Mouse (Mus musculus) ovary, postnatal 14 days (tissue): ENCODE results near the gene Elavl3.
"Not testable (repeated sequence)": the region's sequence is repeated elsewhere in the genome, so short reads cannot be mapped to it uniquely, and the experiment has no call there.

ENCODE experiments used
- DNase-seq: peaks from one replicate; pipeline ENCODE4 v3.0.0; 2022; ENCODE audit warnings: low spot score

The Elavl3 gene

DNA sequence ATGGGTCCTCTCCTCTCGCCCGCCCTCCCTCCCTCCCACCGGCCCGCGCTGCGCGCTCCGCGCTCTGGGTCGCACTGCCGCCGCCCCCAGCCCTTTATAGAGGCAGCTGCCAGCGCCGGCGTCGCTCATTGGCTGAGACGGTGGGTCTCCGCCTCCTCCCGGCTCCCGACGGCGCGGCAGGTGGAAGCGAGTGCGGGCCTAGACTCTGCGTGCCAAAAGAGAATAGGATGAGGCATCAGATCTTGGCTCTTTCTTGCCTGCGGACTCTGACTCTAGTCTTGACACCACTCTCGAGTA is at the start of gene Elavl3:
Gene Elavl3 (minus strand): TSS at position 66 of the 297 bp plus-strand sequence.
- DNase-seq = no peak

DNA sequence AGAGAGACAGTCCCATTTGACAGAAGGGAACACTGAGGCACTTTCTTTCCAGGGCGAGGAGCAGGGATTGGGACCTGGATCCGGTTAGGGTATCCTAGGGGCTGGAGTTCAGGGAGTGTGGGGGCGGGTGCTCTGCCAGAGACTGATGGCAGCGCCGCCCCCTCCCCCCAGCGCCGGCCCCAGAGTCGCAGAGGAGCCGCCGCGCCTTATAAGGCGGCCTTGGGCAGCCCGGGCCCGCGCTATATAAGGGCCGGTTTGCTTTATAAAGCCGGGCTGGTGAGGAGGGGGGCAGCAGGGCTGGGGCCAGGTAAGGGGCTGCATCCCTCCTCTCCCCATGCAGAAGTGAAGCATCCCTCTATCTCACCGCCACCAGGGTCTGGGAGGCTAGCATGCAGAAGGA is 48.1 kb upstream of the Elavl3 start:
- DNase-seq = no peak

DNA sequence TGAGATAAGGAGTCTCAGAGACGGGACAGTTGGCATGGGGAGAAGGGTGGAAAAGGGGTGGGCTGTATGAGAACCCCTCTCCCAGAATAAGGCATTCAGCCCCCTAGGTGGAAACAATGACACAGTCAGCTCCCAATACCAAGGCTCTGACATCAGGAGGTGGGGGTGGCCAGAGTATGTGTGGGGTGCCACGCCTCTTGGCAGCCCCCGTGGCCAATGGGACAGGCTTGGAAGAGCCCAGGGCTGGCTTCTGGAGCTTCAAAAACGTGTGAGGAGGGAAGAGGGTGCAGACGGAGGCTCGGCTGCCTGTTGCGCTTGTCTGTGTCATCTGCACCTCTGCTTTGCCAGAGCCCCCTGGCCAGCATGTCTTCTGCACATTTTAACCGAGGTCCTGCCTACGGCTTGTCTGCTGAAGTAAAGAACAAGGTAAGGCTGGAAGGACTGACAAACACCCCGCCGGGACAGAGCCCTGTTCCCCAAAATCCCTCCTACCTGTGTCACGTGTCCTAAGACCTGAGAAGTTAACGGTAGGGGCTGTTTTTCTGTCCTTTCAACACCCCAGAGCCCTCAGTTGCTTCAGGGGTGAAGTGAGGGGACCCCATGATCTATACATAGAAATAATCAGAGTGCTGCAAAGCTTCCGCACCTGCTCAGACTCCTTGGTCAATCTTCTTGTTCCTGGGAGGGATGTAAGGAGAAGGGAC is 47.3 kb upstream of the Elavl3 start, which contains the start of gene Cnn1:
Gene Cnn1 (plus strand): TSS at position 224 of the 704 bp plus-strand sequence.
- DNase-seq = no peak

DNA sequence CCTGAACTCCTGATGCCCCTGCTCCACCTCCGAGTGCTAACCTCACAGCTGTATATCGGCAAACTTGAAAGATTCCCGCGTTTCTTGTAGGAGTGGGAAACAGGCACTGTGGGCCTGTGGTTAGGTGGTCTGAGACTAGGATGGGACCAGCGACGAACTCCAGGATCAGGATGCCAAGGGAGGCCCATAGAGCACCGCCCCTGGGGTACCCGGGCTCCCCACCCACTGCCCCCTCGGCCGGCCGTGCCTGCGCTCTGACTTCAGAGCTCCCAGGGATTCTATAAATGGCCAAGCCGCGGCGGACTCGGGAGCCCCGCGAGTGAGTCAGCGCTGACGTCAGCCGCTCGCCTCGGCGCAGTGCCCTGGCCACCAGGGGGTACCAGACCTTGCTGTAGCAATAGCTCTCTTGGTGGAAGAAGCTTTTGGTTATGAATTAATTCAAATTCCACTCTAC is 44.1 kb upstream of the Elavl3 start:
- DNase-seq = peak; percentile 68

DNA sequence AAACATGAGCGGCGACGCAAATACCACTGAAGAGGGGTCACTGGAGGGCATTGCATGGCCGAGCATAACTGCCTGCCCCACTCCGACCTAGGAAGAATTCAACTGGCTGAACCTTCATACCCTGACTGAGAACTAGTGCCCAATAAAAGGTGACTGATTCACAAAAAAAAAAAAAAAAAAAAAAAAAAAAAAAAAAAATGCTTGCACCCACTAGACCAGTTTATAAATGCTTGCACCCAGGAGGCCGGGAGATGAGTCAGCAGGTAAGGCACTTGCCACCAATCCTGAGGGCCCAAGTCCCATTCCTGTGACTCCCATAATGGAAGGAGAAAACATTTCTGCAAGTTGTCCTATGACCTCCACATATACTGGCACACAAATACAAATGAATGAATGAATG is 40.9 kb upstream of the Elavl3 start:
- DNase-seq = no peak

DNA sequence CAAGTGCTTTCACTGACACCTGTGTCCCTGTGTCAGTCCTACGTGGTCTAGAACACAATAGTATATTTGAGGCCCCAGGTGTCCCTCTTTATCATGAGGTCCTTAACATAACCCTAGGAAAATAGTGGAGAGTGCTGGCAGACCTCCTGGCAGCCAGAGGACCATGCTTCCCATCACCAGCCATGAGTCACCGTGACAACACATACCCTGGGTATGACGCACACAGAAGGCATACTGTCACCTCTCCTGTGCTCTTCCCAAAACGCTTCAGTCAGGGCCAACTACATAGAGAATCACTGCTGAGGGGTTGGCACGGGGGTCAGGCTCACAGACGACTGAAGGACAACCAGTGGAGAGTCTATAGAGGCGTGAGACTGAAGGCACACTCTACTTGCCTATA is 38.2 kb upstream of the Elavl3 start:
- DNase-seq = no peak

DNA sequence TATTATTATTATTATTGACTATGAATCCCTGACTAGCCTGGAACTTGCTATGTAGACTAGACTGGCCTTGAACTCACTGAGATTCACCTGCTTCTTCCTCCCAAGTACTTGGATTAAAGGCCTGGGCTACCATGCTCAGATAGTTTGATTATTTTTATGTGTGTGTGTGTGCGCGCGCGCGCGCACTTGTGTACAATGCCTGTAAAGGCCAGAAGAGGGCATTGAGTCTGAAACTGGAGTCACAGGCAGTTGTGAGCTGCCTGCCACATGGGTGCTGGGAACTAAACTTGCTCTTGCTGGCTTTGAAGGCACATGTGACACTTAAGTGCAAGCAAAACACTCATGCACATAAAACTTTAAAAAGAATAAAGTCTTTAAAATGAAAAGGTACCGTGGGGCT is 37.5 kb upstream of the Elavl3 start:
- no peak for DNase-seq

DNA sequence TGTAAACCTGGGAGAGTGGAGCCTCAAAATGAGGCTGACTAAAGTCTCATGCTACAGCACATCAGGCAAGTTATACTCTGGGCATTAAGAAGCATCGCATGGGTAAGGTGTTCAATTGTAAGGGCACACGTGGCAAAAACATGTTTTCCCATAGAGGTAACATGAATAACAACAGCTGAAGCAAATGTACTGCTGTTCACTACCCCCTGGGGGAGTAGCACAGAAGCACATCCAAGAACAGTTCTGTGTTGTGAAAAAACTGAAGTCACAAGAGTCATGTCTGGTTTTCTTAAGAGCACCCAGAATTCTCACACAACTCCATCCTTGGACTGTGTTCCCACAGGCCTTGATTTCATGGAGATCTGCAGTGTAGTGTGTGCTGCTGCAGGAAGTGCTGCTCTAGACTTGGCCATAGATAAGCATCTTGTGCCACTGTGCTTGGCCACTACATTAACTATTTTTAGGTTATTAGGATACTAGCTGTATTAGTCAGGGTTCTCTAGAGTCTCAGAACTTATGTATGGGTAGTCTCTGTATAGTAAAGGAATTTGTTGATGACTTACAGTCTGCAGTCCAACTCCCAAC is 35.3 kb upstream of the Elavl3 start:
- no peak for DNase-seq

DNA sequence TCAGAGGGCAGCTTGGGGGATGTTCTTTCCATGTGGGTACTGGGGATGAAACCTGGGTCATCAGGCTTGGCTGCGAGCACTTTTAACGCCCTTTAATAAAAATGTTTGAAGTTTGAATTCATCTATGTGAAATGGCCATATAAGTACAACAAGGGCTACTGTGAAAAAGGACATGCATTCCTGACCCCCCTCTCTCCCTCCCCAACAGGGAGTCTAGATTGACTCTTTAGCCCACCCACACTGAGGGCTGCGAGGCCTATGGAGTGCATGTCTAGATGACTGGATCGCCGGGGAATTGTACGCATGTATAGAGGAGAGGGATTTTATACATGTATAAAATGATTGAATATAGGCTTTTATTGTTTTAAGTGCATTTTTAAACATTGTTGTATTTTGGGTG is 34.2 kb upstream of the Elavl3 start:
- DNase-seq = no peak

DNA sequence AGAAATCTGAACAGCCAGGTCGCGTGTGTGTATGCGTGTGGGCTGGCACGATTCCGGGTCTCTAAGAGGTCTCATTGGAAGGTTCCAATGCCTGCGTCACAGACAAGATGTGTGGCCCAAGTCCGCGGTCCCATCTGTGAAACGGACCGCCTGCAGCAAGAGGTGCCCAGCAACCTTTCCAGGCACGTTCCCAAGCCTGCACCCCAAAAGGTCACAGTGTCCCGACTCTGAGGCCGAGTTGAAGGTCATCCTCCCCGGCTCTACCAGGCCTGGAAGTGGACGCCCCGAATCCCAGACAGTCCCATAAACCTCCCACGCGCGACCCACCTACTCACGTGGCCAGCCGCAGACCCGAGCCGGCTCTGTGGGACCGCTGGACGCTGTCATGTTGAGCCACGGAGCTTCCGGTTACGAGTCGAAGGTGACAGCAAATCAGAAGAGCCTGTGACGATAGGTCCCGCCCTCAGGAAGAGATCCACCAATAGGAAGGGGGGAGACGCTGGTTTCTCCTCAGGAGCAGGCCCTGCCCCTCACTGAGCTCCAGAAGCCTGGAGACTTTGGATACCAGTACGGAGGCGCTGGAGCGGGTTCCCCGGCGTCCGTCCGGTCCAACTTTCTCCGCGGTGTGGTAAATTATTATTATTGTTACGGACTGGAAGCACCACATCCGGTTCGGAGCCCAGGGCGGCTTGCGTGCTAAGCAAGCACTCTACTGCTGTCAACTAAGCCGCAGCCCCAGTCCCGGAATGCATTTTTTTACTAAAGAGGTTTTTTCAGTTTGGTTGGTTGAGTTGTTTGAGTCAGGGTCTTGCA is 33.4 kb upstream of the Elavl3 start, which contains the start of gene Ecsit:
Gene Ecsit (minus strand): TSS at position 417 of the 813 bp plus-strand sequence.
- DNase-seq = peak; percentile 81

DNA sequence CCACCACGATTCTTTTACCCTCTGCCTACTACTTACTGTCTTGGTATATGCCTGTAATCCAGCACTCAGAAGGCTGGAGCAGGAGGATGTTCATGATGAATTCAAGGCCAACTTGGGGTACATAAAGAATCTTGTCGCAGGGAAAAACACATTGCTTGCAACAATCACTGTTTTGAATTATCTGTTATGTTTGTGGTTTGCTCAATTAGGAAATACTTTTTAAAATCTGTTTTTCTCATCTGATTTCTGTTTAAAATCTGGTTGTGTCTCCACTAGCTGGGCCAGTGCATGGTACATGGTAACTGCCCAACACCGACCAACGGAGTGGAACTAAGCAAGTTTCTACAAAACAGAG is 32.8 kb upstream of the Elavl3 start:
- DNase-seq = no peak

DNA sequence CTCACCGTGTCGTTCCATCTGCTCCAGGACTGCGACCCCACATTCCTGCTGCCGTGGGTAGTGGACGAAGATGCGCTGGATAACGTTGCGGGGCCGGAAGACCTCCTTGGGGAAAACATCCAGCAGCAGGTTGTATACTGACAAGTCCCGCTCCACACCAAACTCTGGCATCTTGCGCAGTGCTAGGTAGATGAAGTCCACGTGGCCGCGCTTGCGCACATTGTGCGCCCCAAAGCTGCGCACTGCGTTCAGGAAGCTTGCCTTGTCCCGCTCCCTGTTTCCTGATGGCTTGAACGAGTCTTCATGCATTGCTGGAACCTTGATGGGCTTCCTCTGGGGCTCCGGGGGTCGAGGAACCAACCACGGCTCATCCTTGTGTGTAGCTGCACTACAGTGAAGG is 24.4 kb upstream of the Elavl3 start:
- no peak for DNase-seq

DNA sequence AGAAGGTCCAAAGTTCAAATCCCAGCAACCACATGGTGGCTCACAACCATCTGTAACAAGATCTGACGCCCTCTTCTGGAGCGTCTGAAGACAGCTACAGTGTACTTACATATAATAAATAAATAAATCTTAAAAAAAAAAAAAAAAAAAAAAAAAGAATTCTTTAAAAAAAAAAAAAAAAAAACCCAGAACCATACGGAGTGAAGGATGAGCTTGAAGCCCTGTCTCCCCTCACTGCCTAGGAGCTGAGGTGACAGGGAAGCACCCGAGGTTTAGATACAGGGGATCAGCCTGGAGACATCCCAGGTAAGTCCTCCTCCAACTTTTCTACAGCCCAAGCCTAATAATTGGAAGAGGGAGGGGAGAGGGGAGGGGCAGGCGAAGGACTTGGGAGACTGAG is 24.0 kb upstream of the Elavl3 start:
- DNase-seq = not testable (repeated sequence)

DNA sequence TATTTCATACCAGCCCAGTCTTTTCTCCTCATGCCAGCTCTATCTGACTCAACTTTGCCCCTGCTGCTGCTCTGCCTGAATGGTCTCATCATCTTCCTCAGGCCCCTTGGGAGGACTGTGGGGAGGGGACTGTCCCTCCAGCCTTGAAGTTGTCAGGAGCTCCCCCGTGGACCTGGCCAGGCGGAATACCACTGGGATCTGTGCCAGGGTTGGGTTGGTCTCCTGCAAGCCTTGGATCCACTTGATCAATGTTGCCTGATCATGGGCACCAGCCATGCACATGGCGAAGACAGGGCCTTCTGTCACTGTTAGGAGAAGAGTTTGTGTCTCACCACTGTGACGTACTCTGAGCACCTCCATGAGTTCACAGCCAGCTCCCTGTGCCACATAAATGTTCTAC is 20.5 kb upstream of the Elavl3 start:
- DNase-seq = no peak

DNA sequence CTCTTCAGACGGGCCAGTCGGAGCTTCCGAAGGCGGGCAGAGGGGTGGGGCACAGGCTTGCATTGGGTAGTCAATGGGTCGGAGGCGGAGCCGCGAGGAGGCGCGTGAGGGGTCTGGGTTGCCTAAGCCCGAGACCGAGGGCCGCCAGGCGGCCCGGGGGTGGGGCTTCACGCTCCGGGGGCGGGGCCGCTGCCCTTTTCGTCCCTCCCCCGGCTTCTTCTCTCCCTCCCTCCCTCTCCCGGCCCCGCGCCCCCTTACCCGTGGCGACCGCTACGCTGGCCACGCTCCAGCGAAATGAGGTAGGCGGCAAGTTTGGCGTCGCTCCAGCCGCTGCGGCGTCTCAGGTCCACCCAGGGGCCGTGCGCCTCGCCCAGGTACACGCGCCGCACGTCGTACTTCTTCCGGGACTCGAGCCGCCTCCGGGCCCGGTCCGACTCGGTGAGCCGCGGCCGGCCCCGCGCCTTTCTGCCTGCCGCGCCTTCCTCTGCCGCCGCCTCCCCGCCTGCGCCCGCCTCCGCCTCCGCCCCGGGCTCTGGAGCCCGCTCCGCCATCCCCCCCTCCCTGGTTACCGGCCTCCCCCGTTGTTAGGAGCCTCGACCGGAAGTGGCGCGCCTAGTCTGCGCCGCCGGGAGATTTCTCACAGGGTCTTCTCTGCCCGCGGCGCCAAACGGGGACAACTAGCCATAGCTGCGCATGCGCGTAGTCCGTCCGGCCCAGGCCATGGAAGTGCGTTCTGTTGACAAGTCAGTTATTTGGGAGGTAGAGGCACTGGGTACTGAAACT is 19.2 kb upstream of the Elavl3 start, which contains the start of the genes Gm49318 and Zfp653:
Gene Gm49318 (minus strand): TSS at position 469 of the 783 bp plus-strand sequence.
Gene Zfp653 (minus strand): TSS at position 586 of the 783 bp plus-strand sequence.
- DNase-seq = peak; percentile 94

DNA sequence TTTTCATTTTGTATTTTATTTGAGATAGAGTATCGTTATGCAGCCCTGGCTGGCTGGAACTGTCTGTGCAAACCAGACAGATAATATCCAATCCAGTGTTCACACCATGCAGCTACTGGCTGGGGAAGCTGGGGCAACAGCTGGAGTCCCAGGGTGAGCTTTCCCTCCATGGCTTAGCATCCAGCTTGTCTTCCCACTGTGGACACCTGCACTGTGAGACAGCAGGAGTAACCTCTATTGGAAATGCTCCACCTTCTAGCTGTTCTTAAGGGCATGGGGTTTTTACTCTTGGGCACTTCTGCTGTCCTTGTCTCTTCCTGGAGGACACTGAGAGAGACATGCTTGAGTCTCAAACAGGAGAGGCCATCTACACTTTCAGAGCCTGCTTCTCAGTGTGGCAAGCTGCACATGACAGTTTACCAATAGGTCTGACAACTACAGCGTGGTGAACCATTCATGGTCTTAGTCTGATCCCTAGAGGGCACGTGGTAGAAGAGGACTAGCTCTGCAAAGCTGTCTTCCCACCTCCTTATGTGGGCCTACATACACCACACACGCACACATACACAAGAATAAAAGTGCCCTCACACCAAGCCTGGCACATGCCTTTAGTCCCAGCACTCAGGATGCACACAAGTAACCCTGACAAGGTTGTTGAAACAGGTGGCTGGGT is 18.2 kb upstream of the Elavl3 start:
- no peak for DNase-seq

DNA sequence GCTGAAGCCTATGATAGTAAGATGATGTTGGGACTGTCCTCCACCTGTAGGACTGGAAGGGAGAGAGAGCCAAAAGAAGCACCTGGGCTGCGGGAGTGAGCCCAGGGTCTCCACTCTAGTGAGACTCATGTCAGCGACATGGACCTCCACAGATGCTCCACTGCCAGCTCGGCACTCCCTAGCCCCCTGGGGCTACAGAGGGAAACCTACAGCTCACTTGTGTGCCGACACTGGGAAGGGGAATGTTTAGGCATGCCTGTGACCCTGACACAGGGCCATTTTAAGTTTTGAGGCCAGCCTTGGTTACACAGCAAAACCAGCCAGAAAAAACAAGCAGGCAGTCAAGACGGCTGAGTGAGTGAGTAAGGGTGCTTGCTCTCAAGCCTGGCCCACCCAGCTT is 15.4 kb upstream of the Elavl3 start:
- DNase-seq = no peak

DNA sequence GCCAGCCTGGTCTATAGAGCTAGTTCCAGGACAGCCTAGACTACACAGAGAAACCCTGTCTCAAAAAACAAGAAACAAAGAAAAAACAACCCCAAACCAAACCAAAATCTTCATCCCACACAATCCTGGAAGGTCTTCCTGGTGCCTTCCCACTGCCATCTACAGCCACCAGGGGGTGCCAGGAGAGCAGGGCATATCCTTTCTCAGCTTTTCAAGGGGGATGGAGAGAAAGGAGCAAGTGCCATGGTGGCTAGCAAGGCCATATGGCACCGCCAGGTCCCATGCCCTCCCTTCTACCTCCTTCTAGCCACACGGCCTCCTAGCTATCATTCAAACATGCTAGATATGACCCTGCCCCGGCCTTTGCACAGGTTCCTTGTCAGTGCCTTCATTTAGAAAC is 14.6 kb upstream of the Elavl3 start:
- DNase-seq = peak; percentile 25

DNA sequence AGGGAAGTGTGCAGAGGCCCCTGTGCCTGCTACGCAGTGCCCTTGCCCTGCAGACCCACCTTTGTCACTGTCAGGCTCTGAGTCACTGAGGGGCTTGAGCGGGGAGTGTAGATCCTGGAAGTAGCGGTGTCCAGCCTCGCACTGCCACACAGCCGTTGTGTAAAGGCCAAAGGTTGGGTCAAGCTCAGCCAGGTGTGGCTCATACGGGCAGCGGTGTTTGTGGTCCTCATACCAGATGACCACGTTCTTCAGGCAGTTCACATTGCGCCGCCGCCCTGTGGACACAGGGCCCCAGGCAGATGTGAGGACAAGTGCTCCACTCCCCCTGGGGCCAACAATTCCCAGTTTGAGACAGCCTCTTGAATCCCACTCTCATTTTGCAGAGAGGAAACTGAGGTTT is 13.8 kb upstream of the Elavl3 start:
- no peak for DNase-seq

DNA sequence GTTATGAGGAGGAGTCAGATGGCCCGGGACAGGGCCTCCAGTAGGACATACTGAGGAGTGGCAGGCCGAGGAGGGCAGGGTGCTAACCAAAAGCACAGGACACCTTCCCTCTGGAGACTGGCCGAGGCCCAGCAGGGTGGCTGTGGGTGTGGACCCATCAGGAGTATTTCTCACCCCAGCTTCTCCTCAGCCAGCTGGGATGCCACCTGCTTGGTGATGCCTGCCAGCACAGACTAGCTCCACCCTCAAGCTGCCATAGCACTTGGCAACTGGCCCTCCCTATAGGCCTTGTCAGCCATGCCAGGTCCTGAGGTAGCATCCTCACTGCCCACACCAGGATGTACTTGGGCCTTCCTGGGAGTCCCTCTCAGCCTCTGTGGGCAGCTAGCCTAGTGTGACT is 12.5 kb upstream of the Elavl3 start:
- no peak for DNase-seq

DNA sequence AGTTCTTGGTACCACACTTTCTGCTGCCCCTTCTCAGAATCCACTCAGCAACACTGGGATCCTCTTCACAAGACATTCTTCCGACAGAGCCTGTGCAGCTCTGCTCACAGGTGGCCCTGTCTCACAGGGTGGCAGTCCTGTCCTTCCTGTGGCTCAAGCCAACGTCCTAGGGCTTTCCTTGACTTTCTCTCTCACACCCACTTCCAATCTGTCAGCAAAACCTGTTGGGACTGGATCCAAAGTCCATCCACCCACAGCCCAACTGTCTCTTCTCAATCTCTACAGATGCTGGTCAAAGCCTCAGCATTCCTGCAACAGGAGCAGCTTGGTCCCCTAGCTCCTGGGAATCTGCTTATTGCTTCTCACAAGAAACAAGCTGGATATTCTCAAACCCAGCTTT is 9.5 kb upstream of the Elavl3 start:
- DNase-seq = no peak

DNA sequence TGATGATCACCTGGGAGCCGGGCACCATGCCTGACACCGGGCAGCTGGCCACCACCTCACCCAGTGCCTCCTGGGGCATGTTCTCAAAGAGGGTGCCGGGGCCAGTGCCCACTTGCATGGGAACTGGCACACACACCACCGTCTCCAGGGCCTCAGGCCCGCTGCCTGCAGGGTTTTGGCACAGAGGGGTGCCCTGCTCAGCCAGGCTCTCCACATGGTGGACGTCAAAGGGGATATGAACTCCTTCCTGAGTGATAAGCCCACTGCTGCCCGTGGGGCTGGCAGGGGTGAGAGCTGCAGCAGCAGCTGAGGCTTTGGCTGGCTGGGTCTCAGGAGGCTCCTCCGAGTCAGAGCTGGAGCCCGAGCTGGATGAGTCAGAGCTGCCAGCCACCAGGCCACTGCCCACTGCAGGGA is 6.2 kb upstream of the Elavl3 start:
- DNase-seq = no peak
